Mouse (Mus musculus) cerebellum, adult 2 months (tissue): Measurements from ENCODE around the gene Zscan12.

ENCODE experiments used
- CTCF ChIP-seq: fragments of 200-500 bp; IDR thresholded peaks from 2 replicates; pipeline ENCODE4 v1.5.1; 2011; ENCODE audit warnings: low read depth, mild to moderate bottlenecking, control low read depth, low read length, moderate library complexity, borderline replicate concordance; ENCODE audit not compliant: insufficient read depth
- POLR2A ChIP-seq: fragments of 200-500 bp; IDR thresholded peaks from 2 replicates; pipeline ENCODE4 v1.6.1; 2011; ENCODE audit warnings: low read length, control low read depth, borderline replicate concordance; ENCODE audit not compliant: insufficient read depth

DNA sequence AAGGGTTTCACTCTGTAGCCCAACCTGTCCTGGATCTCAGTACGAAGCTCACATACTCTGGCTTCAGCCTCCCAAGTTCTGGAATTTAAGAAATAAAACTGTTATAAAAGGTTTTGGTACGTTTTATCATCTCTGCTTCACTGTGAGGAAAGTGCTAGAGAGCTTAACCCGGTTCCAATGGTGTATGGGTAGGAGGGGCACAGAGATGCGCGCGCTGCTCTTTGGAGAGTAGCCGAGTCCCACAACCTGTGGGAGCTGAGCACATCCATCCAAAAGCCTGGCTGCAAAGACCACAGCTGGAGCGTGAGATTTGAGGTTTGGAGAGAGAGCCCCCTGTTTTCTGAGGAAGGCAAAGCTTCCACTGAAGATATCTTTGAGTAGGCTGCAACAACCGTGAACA, 35.2 kb upstream of the Zscan12 start:
- TF ChIP-seq POLR2A (no peak), CTCF (no peak)
